Mouse (Mus musculus): Measurements from ENCODE around the gene Gna11.

Gene Gna11

DNA sequence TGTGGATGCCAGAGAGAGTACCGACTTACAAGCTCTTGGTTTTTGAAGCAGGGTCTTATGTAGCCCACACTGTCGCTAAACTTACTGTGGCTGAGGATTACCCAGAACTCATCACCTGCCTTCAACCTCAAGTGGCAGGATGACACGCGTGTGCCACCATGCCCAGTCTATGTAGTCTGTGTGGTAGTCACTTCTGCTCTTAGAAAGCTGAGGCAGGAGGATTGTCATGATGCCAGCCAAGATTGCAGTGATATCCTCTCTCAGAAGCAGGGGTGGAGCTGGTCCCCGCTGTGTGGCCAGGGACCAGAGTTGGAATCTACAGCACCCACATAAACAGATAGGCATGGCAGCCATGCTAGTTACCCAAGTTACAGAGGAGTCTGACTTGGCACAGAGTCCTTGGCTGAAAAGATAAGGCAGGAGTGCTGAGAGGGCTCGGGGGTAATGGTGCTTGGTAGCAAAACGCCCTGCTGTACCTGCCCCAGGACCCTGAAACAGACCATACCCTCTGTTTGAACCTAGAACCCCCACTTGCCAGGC, 59.4 kb downstream of the Gna11 start:
- DNase-seq (ENCODE audit: low spot score in 2 of 2) = no peak

DNA sequence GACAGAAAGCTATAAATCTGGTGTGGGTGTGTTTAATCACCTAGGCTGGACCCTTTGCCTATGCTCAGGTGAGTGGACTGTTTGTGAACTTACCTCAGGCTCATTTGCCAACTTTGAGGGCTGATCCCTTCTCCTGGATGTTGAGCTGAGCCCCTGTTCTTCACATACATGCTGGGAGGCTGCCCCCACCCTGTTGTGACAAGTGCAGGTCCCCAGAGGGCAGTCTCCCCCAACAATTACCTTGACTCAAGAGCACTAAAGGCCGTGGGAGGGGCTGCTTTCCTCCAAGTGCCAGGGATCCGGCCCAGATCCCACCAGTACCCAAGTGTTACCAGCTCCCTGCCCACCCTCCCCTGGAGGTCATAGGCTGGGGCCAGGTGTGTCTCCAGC, 59.9 kb downstream of the Gna11 start:
- no peak for DNase-seq (ENCODE audit: low spot score in 2 of 2)

DNA sequence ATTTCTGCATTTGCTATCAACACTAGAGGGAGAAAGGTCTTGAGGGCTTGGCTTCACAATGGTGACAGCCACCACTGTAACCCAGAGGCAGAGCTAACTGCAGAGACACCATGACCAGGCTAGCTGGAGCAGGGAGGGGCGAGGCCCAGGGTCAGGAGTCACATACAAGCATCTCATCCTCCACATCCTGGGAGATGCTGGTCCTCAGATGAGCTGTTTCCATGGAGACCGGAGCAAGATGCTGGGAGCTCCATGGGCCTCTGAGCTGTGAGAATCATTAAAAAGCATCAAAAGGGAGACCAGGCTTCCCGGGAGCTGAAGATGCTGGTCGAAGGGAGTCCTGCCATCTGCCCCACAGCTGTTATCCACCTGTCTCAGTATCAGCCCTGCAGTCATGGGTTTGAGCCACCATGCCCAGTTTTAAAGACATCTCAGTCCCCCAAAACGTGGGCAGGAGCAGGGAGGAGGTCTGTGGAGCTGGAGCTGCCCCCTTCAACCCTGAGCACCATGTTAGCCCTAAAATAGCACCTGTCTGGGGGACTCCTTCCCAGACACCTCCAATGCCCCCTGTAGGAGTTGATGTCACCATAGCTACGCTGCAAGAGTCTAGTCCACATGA, 60.4 kb downstream of the Gna11 start:
- no peak for DNase-seq (ENCODE audit: low spot score in 2 of 2)

DNA sequence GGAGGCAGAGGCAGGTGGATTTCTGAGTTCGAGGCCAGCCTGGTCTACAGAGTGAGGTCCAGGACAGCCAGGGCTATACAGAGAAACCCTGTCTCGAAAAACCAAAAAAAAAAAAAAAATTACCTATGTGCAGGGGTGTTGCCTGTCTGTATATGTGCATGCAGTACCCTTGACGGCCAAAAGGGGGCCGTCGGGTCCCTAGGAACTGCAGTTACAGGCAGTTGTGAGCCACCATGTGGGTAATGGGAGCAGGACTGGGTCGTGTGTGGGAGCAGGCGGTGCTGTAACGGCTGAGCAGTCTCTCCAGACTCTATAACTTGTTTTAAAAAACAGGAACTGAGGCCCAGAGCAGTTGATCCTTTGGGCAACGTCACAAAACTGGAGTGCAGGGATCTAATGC, 61.0 kb downstream of the Gna11 start:
- peak in 1 of 2 experiments; percentile 70 for DNase-seq (ENCODE audit: low spot score in 2 of 2)

DNA sequence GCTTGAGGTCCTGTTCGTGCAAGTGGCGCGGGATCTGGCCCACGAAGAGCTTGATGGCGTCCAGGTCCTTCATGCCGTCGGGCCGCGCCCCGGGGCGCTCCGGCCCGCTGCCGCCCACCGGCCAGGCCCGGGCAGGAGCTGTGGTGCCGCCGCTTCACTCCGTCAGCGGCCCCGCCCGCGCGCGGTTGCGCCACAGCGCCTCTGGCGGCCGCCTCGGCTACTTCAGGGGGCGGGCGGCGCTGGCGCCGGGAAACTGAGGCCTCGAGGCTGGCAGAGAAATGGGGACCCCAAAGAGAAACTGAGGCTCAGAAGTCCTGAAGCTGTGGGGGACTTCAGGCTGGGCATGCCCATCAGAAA, 62.5 kb downstream of the Gna11 start, which contains the start of gene Celf5:
TSS of gene Celf5 (minus strand) at position 177 of the 357 bp plus-strand sequence.
- DNase-seq (ENCODE audit: low spot score in 2 of 2) = peak; percentile 71 to 73

GRCm38 (mm10) chr10:81481605-81482532, 63.1 kb downstream of the Gna11 start:
- DNase-seq (ENCODE audit: low spot score in 2 of 2) = no peak

All from spleen, postnatal 10 days (tissue).